Mouse (Mus musculus): ENCODE data around the gene CN725425. TPM values are rescaled to one million over a fixed set of nuclear protein-coding genes. Genes with fewer than 3 reads are reported as not detected.
A peak's percentile ranks its signal among the peaks of the same experiment; 100 is the strongest.

The CN725425 gene
- total RNA-seq, 2 experiments from 2014 or later = not detected

- intact Hi-C loops (cut with DNase I) = no loop called here
Measured at GRCm38 (mm10) chr15:91200833-91201232, 1.5 kb downstream of the CN725425 start.

GRCm38 (mm10) chr15:91202486-91202885 is 3.2 kb downstream of the CN725425 start:
- DNase-seq (ENCODE audit: low spot score in 2 of 2) = no peak
- intact Hi-C loops (cut with DNase I) = no loop called here

More at GRCm38 (mm10) chr15:91200833-91201232, 1.5 kb downstream of the CN725425 start:
- no peak for DNase-seq (ENCODE audit: low spot score in 2 of 2)

- intact Hi-C loops (cut with DNase I) = no loop called here
- DNase-seq (ENCODE audit: low spot score in 2 of 2) = no peak
Measured at GRCm38 (mm10) chr15:91203521-91203920, 4.2 kb downstream of the CN725425 start.

- intact Hi-C loops (cut with DNase I) = no loop called here
- DNase-seq (ENCODE audit: low spot score in 2 of 2) = no peak
Measured at GRCm38 (mm10) chr15:91206518-91206917, 7.2 kb downstream of the CN725425 start.

- DNase-seq (ENCODE audit: low spot score in 2 of 2) = no peak
- intact Hi-C loops (cut with DNase I) = no loop called here
Measured at GRCm38 (mm10) chr15:91237294-91237693, 38.0 kb downstream of the CN725425 start.

GRCm38 (mm10) chr15:91240683-91241335 is 41.5 kb downstream of the CN725425 start:
- DNase-seq (ENCODE audit: low spot score in 2 of 2) = no peak

GRCm38 (mm10) chr15:91250815-91251214 is 51.5 kb downstream of the CN725425 start:
- no peak for DNase-seq (ENCODE audit: low spot score in 2 of 2)
- intact Hi-C loops (cut with DNase I) = loop anchor here (10.0 kb wide), 1 partner anchor 504 kb away; no protein-coding TSS in a partner anchor

More at GRCm38 (mm10) chr15:91240683-91241335, 41.5 kb downstream of the CN725425 start:
- intact Hi-C loops (cut with DNase I) = no loop called here

GRCm38 (mm10) chr15:91251544-91252408 is 52.5 kb downstream of the CN725425 start:
- intact Hi-C loops (cut with DNase I) = loop anchor here (10.0 kb wide), 1 partner anchor 503 kb away; no protein-coding TSS in a partner anchor
- DNase-seq (ENCODE audit: low spot score in 2 of 2) = no peak

GRCm38 (mm10) chr15:91252956-91253355 is 53.7 kb downstream of the CN725425 start:
- intact Hi-C loops (cut with DNase I) = loop anchor here (10.0 kb wide), 1 partner anchor 502 kb away; no protein-coding TSS in a partner anchor
- no peak for DNase-seq (ENCODE audit: low spot score in 2 of 2)

GRCm38 (mm10) chr15:91255308-91255707 is 56.0 kb downstream of the CN725425 start:
- intact Hi-C loops (cut with DNase I) = loop anchor here (10.0 kb wide), 1 partner anchor 499 kb away; no protein-coding TSS in a partner anchor
- no peak for DNase-seq (ENCODE audit: low spot score in 2 of 2)

GRCm38 (mm10) chr15:91257140-91257539 is 57.8 kb downstream of the CN725425 start:
- intact Hi-C loops (cut with DNase I) = loop anchor here (10.0 kb wide), 1 partner anchor 498 kb away; no protein-coding TSS in a partner anchor
- no peak for DNase-seq (ENCODE audit: low spot score in 2 of 2)

- intact Hi-C loops (cut with DNase I) = no loop called here
- no peak for DNase-seq (ENCODE audit: low spot score in 2 of 2)
Measured at GRCm38 (mm10) chr15:91260578-91260977, 61.3 kb downstream of the CN725425 start.

- DNase-seq (ENCODE audit: low spot score in 2 of 2) = no peak
- intact Hi-C loops (cut with DNase I) = no loop called here
Measured at GRCm38 (mm10) chr15:91263926-91264325, 64.6 kb downstream of the CN725425 start.

- no peak for DNase-seq (ENCODE audit: low spot score in 2 of 2)
- intact Hi-C loops (cut with DNase I) = no loop called here
Measured at GRCm38 (mm10) chr15:91268532-91268931, 69.2 kb downstream of the CN725425 start.

- intact Hi-C loops (cut with DNase I) = no loop called here
- DNase-seq (ENCODE audit: low spot score in 2 of 2) = no peak
Measured at GRCm38 (mm10) chr15:91275961-91276360, 76.7 kb downstream of the CN725425 start.

GRCm38 (mm10) chr15:91279571-91279970 is 80.3 kb downstream of the CN725425 start:
- DNase-seq (ENCODE audit: low spot score in 2 of 2) = no peak
- intact Hi-C loops (cut with DNase I) = no loop called here

GRCm38 (mm10) chr15:91281521-91281920 is 82.2 kb downstream of the CN725425 start:
- intact Hi-C loops (cut with DNase I) = no loop called here
- DNase-seq (ENCODE audit: low spot score in 2 of 2) = no peak

- intact Hi-C loops (cut with DNase I) = no loop called here
- peak in 1 of 2 experiments; percentile 31 for DNase-seq (ENCODE audit: low spot score in 2 of 2)
Measured at GRCm38 (mm10) chr15:91282822-91283221, 83.5 kb downstream of the CN725425 start.

GRCm38 (mm10) chr15:91283418-91283817 is 84.1 kb downstream of the CN725425 start:
- no peak for DNase-seq (ENCODE audit: low spot score in 2 of 2)
- intact Hi-C loops (cut with DNase I) = no loop called here

GRCm38 (mm10) chr15:91299319-91299835 is 100.1 kb downstream of the CN725425 start:
- no peak for DNase-seq (ENCODE audit: low spot score in 2 of 2)
- intact Hi-C loops (cut with DNase I) = no loop called here
